Mouse (Mus musculus) spleen, adult 2 months (tissue): ENCODE data around the gene Nmnat1.

ENCODE experiments used
- CTCF ChIP-seq: fragments of 200-500 bp; IDR thresholded peaks from 2 replicates; pipeline ENCODE4 v1.5.1; 2011; ENCODE audit warnings: mild to moderate bottlenecking, inconsistent platforms; ENCODE audit not compliant: insufficient read depth, insufficient read length, insufficient replicate concordance; ENCODE audit errors: extremely low read depth
- POLR2A ChIP-seq: fragments of 200-500 bp; IDR thresholded peaks from 2 replicates; pipeline ENCODE4 v1.6.1; 2011; ENCODE audit warnings: low read depth, low read length, inconsistent platforms

GRCm38 (mm10) chr4:149461579-149462304 is 23.3 kb downstream of the Nmnat1 start:
- TF ChIP-seq CTCF, result no peak
- TF ChIP-seq POLR2A, result no peak
